Mouse (Mus musculus) urinary bladder, postnatal 14 days (tissue): ENCODE measurements at regions not wholly inside any gene's neighbourhood (a gene's known extent, or its start where the extent isn't known, plus 50 kb on each side); places are given as distances from the start of the nearest gene placed in this dataset.

Experiments
- DNase-seq: peaks from one replicate; pipeline ENCODE4 v3.0.0; 2021; ENCODE audit warnings: low spot score

- no peak for DNase-seq
Measured at GRCm38 (mm10) chr16:51675988-51676387, 355.0 kb upstream of the Cblb start.

- DNase-seq: no peak
Measured at GRCm38 (mm10) chr16:51690861-51691260, 340.2 kb upstream of the Cblb start.

- DNase-seq: no peak
Measured at GRCm38 (mm10) chr16:51705026-51705425, 326.0 kb upstream of the Cblb start.

DNA sequence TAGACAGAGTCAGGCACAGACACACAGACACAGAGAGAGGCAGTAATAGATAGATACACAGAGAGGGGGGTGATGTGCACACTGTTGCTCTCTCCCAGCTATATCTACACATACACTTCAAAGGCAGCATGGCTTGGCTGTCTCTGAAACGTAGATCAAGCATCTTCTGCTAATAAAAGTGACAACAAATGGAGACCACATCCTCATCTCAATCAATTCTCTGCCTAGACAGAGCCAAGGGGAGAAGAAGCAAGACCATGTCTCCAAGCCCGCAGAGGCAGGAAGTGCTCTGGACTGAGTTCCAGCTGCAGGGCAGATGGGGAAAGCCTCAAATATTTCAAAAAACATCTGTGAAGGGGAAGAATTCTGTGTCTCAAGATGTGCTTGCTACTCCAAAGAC, 312.3 kb upstream of the Cblb start:
- DNase-seq: no peak

- DNase-seq: no peak
Measured at GRCm38 (mm10) chr16:51719637-51720036, 311.4 kb upstream of the Cblb start.

DNA sequence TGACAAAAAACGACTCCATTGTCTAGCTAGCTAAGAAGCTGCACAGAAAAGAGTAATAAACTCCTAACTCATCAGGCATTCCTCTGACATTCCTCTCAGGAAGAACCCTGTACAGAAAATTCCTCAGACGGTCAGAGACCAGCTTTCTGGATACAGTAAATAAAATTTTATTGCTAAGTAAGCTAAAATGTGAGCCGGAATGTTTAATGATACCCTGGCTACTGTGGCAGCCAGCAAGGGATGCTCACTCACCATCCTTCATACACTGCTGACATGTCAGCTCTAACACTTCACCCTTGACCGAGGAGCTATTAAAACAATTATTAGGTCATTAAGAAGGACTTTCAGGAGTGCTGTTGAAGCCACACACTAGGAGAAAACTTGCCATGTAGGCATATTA, 308.3 kb upstream of the Cblb start:
- DNase-seq: no peak

DNA sequence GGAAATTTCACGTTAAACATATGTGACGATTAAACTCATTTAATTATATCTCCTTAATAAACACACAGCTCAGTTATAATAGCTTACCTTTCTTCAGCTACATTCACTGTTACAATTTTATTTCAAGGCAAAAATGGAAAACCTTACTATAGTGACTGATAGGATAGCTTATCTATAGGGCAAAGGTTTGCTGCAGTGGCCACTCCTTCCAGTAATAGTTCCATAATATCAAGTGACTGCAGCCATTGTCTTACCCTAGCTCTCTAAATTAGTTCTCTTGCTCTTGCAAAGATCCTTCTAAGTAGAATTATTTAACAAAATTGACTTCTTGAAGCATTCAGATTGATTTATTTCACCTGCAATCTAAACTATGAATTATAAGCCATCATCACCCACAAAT, 289.1 kb upstream of the Cblb start:
- DNase-seq: no peak

DNA sequence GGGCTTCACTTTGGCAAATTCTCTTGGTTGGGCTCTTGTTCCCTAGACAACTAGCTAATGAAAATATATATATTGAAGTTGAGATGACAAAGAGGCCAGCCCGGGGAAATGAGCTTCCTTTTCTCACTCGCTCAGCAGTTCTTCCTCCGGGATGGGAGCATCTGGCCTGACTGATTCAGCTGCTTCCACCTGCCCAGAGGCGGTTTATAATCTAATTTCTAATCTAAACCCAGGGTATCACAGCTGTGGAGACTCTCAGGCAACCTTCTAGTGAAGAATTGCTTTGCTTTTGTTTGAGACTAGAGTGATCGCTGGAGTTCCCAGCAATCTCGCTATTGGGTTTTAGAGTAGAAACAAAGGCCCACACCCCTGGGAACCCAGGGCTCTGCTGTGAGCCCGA, 279.1 kb upstream of the Cblb start:
- no peak for DNase-seq

GRCm38 (mm10) chr16:51758361-51759227, 272.4 kb upstream of the Cblb start:
- no peak for DNase-seq

- no peak for DNase-seq
Measured at GRCm38 (mm10) chr16:51759228-51759647, 271.8 kb upstream of the Cblb start.

- no peak for DNase-seq
Measured at GRCm38 (mm10) chr16:51767556-51767955, 263.5 kb upstream of the Cblb start.

DNA sequence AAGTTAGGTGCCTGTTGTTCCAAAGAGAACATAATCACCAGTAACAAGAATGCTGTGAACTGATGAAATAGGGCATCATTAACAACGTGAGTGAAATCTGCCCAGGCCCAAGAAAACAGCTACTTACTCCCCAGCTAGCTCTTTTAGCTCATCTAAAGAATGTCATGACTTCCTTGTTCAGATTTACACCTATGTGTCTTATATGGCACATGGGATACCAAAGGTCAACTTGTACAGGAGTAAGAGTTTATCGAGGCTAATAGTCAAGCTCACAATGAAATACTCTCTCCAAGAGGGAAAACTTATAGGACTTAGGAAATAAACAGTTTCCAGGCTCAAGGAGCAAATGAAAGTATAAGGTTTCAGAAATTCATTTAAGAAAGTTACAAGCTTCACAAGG, 252.1 kb upstream of the Cblb start:
- DNase-seq: no peak

- DNase-seq: no peak
Measured at GRCm38 (mm10) chr16:51795003-51795402, 236.0 kb upstream of the Cblb start.

GRCm38 (mm10) chr16:51807323-51807722, 223.7 kb upstream of the Cblb start:
- DNase-seq: no peak

GRCm38 (mm10) chr16:51809120-51809519, 221.9 kb upstream of the Cblb start:
- no peak for DNase-seq

DNA sequence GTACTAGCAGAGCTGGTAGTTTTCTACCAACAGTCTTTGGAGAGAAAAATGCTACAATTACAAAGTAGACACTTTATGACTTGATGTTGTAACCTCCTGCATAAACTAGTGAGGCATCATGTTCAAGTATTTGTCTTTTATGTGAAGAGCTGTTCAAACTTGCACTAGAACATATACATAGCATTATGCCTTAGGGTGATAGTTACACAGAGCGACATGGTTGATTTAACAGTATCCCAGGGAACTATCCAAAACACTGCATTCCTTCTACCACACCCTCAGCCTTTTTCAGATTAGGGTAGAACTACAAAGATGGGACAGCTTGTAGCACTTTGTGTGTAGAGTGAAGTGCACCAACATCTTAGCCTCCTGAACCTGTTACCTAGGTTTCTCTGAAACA, 220.0 kb upstream of the Cblb start:
- no peak for DNase-seq

- no peak for DNase-seq
Measured at GRCm38 (mm10) chr16:51842770-51843169, 188.3 kb upstream of the Cblb start.

DNA sequence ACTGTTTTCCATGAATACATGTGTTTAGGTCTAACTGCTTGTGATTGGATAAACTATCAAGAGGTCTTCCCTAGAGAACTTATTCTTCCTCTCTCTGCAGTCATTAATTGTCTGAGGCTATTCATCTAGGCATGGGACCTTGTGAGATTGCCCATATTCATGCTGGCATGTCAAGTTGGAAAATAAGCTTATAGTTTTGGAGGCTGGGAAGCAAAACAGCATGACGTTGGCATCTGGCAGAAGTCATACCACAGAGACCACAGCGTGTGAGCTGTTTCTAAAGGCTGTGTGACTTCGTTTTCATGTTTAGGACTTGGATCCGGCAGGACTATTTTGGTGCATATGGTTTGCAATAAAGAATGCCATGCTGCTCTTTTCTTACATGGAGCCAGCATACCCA, 185.5 kb upstream of the Cblb start:
- no peak for DNase-seq

DNA sequence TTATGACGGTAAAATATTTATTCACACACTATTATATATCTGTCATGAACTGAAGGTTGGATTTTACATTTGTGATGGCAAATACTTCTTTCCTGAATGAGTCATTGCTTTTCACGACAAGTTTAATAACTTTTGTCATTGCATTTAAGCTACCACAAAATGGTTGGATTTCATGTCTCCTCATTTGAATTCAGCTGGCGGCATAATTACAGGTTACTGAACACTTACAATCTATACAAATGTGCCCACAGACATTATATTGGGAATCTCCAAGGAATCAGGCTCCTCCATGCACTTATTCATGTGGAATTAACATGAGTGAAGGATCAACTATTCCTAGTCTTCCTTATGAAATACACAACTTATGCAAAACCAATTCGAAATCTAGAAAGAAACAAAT, 150.3 kb upstream of the Cblb start:
- no peak for DNase-seq

GRCm38 (mm10) chr16:51881127-51881526, 149.9 kb upstream of the Cblb start:
- DNase-seq: no peak

DNA sequence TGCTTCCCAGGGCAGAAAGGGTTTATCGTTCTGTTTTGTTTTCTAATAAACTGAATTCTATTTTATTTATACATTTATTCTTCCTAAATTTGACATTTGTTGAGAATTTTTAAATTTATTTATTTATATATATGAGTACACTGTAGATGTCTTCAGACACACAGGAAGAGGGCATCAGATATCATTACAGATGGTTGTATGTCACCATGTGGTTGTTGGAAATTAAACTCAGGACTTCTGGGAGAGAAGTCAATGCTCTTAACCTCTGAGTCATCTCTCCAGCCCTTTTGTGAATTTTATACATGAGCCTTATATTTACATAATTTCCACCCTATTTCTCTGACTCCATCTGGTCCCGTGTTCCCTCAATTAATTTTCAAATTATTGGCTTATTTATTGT, 147.2 kb upstream of the Cblb start:
- DNase-seq: no peak

DNA sequence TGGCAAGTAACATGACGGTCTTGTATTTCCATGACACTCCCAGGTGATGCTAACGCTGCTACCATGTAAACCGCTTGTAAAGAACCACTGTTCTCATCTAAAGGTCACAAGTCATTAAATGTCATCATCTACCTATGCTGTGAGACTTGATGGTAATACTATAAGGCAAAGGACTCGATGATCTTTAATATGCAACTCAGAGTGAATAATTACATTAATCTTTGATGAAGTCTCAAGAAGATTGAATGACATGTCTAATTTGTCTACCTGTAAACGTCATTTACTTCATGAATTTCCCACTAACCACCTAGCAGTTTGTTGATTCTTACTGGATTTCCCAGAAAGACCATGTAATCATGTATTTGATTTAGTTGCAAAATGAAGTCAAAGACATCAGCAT, 143.5 kb upstream of the Cblb start:
- no peak for DNase-seq

GRCm38 (mm10) chr16:51905588-51905987, 125.4 kb upstream of the Cblb start:
- no peak for DNase-seq

- DNase-seq: no peak
Measured at GRCm38 (mm10) chr16:51906686-51907085, 124.3 kb upstream of the Cblb start.
